Mouse (Mus musculus) layer of hippocampus, adult 2 months (tissue): ENCODE data around the gene Stard7. TPM values are rescaled to one million over a fixed set of nuclear protein-coding genes. Genes with fewer than 3 reads are reported as not detected.
A peak's percentile ranks its signal among the peaks of the same experiment; 100 is the strongest.
"Not testable (repeated sequence)": the region's sequence is repeated elsewhere in the genome, so short reads cannot be mapped to it uniquely, and the experiment has no call there.

Experiments
- DNase-seq, 2 experiments: peaks; one replicate each; pipeline ENCODE4 v3.0.0; 2022; ENCODE audit warnings: low spot score in 2 of 2
- H3K27ac ChIP-seq: fragments of 200-600 bp; 2 replicates; pipeline ENCODE4 v1.8.1; 2022
- H3K4me3 ChIP-seq: fragments of 200-600 bp; 2 replicates; pipeline ENCODE4 v1.8.1; 2022; ENCODE audit warnings: mild to moderate bottlenecking
- CTCF ChIP-seq: fragments of 200-600 bp; conservative IDR thresholded peaks from 2 replicates; pipeline ENCODE4 v1.8.1; 2022; ENCODE audit warnings: antibody characterized with exemption, mild to moderate bottlenecking, moderate library complexity
- total RNA-seq, 2 experiments: library from RNA; stranded (reverse); gene quantifications; 2 replicates each; pipeline ENCODE4 v1.2.3; 2021

Gene Stard7
- total RNA-seq, 2 experiments from 2014 or later: 112 to 117 TPM

DNA sequence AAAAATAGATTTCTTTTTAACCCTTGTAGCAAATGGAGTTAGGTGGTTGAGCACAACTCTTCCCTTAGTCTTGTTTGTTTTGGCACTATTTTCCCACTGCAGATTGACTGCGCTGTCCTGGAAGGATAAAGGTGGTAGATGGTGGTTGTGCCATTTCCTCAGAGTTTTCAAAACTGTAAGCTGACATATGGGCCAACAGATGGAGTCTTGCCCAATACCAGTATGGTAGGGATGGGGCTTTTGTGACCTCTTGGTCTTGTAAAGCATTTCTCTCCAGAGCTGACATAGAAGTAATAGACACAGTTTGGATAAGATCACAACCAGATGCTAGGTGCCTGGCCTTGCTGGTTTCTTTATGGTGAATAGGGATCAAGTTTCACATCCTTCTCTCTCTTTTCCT, 28.0 kb downstream of the Stard7 start:
- no peak for DNase-seq
- Histone ChIP-seq H3K27ac (0 out of 2 replicates have a peak overlapping the region, but pooled peaks have one; percentile 18), H3K4me3 (no peak overlapping the region)
- no peak for TF ChIP-seq CTCF

DNA sequence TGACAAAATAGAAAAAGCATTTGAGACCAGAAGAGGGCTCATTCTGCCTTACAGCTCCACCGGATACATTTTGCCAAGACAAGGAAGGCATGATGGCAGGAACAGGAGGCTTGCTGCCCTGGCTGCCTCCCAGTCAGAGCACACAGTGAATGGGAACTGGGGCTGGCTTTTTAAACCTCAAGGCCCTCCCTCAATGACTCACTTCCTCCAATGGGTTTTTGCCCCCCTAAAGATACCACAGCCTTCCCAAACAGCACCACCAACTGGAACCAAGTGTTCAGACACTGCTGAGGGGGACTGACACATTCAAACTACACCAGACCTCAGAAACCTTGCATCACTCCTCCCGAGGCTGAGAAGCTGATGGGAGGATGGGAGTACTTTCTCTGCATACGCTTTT, 30.7 kb downstream of the Stard7 start:
- DNase-seq: no peak
- Histone ChIP-seq H3K27ac (no peak overlapping the region), H3K4me3 (no peak overlapping the region)
- TF ChIP-seq CTCF: no peak

DNA sequence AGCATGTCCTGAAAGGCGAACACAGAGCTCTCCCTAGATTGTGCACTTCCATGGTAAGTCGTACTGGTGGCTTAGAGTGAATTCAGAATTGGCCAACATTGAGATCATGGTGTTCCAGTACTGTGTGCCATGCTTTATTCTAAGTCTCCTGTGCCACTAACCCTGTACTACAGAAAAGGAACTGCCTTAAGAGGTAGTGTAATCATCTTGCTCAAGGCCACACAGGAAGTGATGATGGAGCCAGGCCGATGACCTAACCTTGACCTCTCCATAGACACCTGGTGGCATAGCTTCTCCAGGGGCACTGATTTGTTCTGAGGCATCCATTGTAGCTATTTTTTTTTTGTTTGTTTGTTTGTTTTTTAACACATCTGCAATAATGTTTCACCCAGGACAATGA, 31.9 kb downstream of the Stard7 start:
- DNase-seq: no peak
- no peak overlapping the region for H3K27ac ChIP-seq
- no peak for TF ChIP-seq CTCF
- H3K4me3 ChIP-seq: no peak overlapping the region

DNA sequence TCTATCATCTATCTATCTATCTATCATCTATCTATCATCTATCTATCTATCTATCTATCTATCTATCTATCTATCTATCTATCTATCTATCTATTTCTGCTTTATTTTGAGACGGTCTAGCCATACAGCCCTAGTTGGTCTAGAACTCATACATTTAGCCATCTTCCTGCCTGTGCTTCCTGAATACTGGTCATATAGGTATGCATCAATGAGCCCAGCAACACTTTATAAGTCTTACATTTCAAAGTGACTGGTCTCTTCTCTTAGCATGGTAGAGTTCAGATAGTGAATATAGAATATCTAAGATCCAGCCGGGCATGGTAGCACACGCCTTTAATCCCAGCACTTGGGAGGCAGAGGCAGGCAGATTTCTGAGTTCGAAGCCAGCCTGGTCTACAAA, 34.2 kb downstream of the Stard7 start:
- not testable (repeated sequence) for H3K27ac ChIP-seq, DNase-seq, H3K4me3 ChIP-seq

DNA sequence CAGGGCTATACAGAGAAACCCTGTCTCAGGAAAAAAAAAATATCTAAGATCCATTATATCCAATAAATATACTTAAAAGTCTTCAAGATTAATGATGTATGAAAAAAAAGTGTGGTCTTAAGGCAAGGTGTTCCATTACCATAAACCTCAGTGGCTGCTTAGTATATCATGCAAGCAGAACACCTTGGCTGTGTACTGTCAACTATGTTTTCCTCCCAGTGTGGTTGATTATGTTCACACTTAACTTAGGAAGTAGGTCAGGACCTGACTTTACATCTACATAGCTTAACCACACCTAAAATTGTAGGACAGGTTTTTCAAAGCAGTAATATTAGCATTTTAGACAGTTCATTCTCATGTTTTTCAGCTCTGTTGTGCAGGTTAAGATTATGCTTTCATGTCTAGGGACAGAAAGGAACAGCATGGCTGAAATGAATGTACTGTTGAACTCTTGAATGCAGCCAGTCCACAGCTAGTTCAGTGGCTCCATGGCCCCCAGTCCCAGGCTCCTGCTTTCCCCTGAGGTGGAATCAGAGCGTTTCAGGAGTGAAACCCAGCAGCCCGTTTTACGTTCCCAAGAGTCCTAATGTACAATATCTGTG, 34.7 kb downstream of the Stard7 start:
- no peak for TF ChIP-seq CTCF
- Histone ChIP-seq H3K27ac (no peak overlapping the region), H3K4me3 (no peak overlapping the region)
- DNase-seq: no peak

DNA sequence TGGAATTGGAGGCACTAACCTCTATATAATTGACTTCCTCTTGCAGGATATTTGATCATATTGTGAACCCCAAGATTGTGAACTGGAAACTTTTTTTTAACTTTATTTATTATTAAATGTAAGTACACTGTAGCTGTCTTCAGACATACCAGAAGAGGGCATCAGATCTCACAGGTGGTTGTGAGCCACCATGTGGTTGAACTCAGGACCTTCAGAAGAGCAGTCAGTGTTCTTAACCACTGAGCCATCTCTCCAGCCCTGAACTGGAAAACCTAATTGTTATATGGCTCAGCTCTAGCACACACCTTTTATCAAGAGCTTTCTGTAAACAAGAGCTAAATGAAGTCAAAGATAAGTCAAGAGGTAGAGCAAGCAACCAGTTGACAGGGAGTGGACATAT, 36.1 kb downstream of the Stard7 start:
- DNase-seq: no peak
- Histone ChIP-seq H3K27ac (no peak overlapping the region), H3K4me3 (no peak overlapping the region)
- peak; percentile 39 for TF ChIP-seq CTCF

DNA sequence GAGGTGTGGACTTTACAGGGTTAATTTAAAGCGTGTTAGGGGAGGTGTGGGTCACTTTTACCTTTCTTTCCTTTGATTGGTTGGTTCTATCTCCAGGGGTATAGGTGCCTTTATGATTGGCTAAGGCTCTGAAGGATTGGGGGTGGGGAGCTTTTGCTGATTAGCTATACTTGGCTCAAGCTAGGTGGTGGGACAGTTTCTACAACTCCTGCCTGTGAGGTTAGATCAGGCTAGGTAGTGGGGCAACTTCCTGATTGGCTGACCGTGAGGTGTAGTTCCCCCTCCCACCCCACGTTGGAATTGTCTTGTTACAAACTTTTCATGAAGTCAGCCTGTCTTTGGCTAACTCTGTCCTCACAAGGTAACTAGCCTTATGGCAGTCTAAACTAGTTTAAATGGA, 37.2 kb downstream of the Stard7 start:
- DNase-seq: no peak
- TF ChIP-seq CTCF: no peak
- no peak overlapping the region for H3K27ac ChIP-seq
- H3K4me3 ChIP-seq: no peak overlapping the region

DNA sequence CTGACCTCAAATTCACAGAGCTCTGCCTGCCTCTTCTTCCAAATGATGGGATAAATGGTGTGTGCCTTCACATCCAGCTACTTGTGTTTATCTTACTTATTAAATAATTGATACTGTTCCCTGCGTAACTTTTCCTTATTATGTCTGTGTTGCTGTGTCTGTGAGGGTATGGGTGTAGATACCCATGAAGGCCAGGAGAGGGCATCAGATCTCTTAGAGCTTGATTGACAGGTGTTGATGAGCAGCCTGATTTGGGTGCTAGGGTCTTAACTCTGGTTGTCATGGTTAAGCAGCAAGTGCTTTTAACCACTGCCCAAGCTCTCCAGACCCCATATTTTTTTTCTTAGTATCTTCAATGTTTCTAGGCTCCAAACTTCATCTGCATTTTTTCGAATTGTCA, 38.6 kb downstream of the Stard7 start:
- H3K4me3 ChIP-seq: no peak overlapping the region
- TF ChIP-seq CTCF: peak; percentile 75
- no peak overlapping the region for H3K27ac ChIP-seq
- no peak for DNase-seq

DNA sequence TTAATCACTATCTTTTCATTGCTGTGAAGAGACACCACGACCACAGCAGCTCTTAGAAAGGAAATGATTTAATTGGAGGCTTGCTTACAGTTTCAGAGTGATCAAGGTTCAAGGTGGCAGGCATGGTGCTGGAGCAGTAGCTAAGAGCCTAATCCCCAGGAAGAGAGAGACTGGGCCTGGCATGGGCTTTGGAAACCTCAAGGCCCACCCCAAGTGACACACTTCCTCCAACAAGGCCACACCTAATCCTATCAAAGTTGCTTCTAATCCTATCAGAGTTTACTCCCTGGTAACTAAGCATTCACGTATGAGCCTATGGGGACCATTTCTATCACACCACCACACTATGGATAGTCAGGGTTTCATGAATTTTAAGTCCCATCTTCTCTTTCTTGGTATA, 40.2 kb downstream of the Stard7 start:
- Histone ChIP-seq H3K27ac (no peak overlapping the region), H3K4me3 (no peak overlapping the region)
- TF ChIP-seq CTCF: no peak
- no peak for DNase-seq

DNA sequence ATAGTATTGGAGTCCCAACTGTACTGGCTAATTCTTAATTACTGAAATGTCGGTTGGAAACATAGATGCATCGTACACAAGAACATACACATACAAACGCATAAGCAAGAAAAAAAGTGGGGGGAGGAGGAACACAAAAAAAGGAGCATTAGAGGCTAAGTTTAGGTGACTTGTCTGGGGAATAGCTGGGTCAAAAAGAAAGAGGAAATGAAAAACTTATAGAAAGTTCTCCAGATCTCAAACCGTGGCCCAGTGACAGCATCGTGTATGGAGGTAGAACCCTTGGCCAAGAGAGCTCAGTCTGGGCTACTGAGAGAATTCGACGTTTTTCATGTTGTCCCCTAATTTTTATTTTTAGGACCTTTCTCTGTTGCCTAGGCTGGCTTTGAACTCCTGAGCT, 40.7 kb downstream of the Stard7 start:
- H3K27ac ChIP-seq: no peak overlapping the region
- DNase-seq: no peak
- no peak overlapping the region for H3K4me3 ChIP-seq
- no peak for TF ChIP-seq CTCF

DNA sequence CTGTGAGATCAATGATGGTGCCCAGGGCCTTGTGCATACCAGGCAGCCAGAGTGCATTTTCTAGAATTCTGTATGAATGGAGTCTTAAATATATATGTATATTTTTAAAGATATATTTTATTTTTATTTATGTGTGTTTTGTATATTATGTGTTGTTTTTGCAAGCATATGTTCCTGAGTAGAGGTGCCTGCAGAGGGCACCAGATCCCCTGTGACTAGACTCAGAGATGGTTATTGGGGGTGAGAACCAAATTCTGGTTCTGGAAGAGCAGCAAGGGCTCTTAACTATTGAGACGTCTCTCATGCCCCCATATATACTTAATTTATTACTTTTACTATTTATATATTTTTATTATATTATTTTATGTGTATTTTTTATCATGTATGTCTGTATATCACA, 41.2 kb downstream of the Stard7 start:
- TF ChIP-seq CTCF: peak; percentile 39
- no peak overlapping the region for H3K4me3 ChIP-seq
- DNase-seq: no peak
- no peak overlapping the region for H3K27ac ChIP-seq

DNA sequence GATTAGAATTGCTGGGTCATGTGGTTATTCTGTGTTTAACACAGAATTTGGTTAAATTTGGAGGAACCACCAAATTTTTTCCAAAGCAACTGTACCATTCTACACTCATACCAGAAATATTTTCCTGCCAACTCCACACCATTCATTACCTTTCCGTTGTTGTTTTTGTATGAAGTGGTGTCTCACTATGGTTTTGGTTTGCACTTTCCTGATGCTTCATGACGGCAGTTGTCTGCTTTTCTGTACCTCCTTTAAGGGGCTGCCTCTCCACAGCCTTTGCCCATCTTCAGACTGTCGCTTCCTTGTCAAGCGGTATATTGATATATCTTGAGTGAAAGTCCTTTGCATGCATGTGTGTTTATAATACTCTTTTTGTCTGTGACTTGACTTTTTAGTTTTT, 42.8 kb downstream of the Stard7 start:
- H3K4me3 ChIP-seq: no peak overlapping the region
- DNase-seq: no peak
- no peak for TF ChIP-seq CTCF
- no peak overlapping the region for H3K27ac ChIP-seq

DNA sequence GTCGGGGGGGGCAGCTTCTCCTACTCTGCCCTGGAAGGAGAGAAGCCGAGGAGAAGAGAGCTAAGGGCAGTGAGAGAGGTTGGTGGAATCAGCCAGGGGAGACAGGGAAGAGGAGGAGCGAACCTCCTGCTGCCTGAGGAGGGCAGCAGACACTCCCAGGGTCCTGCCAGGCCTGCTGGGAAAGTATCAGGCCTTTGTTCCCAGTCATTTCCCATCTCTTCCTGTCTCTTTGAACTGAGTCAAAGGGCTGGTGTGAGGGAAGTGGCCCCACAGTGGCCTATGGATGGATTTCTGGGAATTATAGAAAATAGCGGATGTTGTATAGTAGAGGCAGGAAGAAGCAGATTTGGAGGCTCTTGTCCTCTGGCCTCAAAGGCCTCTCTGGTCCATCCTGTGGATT, 43.9 kb downstream of the Stard7 start:
- TF ChIP-seq CTCF: peak; percentile 50
- no peak for DNase-seq

DNA sequence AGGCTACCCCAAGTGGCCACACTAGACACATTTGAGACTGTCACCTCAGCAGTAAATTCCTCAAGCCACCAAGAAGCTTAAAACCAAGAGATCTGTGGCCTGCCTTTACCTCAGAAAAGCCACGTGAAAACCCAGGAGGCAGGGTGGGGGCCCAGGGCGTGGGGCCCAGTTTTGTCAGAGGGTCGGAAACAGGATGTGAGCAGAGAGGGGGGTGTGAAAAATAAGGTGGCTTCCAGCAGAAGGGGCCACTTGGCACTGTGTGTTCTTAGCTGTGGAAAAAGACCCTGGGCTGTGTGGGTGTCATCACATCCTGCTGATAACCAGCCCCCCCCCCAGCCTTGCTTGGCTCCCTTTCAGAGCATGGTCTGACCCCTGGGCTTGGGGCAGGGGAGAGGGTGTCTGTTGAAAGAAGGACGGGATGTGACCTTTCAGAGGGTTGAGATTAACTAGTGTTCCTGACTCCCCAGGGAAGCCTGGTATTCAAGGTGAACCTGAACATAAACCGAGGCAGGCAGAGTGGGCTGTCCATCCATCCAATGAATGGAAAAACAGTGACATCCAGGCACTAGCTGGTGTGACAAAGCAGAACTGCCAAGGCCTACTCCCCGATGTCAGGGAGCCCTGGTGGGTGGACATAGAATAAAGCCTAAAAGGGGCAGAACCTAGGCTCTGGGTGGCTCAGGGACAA, 44.6 kb downstream of the Stard7 start:
- TF ChIP-seq CTCF: no peak
- no peak overlapping the region for H3K27ac ChIP-seq
- no peak overlapping the region for H3K4me3 ChIP-seq
- no peak for DNase-seq

More for the DNA sequence above, 43.9 kb downstream of the Stard7 start:
- Histone ChIP-seq H3K27ac (no peak overlapping the region), H3K4me3 (no peak overlapping the region)
